Mouse (Mus musculus): ENCODE data around the gene Pkdcc.

DNA sequence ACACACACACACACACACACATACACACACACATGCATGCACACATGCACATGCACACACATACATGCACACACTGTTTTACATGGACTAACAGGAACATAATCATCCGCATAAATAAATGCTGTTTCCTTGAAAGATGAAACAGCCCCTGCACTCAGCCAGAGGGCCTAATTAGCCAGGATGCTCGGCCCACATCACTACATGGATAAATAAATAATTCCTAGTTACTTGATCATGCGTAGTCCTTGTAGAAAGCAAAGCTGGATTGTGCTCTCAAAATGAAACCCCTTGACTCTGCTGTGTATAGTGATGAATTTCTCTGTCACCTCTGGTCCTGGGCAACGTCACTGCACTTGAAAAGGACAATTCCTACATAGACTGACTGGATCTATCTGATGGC, 35.5 kb upstream of the Pkdcc start:
- TF ChIP-seq POLR2A (IDR thresholded peaks at IDR 0.05; ENCODE audit: borderline replicate concordance, extremely low read depth, low read depth, low read length) (no peak), CTCF (IDR thresholded peaks at IDR 0.05; ENCODE audit: insufficient read depth, low read length) (no peak)
